Mouse (Mus musculus): ENCODE measurements around the gene Nfia. TPM values are rescaled to one million over a fixed set of nuclear protein-coding genes. Genes with fewer than 3 reads are reported as not detected.

Gene Nfia
- polyA plus RNA-seq, 1 experiment from 2014 or later = 45.1 TPM

GRCm38 (mm10) chr4:98109064-98109463 is 336.5 kb downstream of the Nfia start:
- peaks cover 67% of the 10 kb centered on the region for H3K4me1 ChIP-seq (replicated peaks)
- no peaks in the 10 kb centered on the region for H3K36me3 ChIP-seq
- WGBS = 4% methylated on average over 7 of the region's 7 CpGs

DNA sequence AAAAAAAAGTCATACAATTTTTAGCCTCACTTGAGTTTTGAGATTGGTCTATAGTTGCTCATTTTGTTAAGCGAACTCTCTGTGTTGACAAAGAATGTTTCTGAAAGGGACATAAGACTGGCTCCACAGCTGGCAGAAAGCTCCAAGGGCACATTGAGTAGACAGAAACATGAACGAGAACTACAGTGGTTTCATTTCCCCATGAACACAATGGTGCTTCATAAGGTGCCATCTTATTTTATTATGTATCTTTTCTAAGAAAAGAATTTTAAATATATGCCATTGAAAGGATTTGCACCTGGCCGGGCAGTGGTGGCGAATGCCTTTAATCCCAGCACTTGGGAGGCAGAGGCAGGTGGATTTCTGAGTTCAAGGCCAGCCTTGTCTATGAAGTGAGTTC is 337.4 kb downstream of the Nfia start:
- Histone ChIP-seq H3K4me2 (no peak overlapping the region), H3K27ac (replicated peaks) (peak overlapping the region; percentile 89), H3K9me3 (no peaks in the 10 kb centered on the region), H3K9ac (no peak overlapping the region), H3K27me3 (no peaks in the 10 kb centered on the region), H3K4me3 (no peak overlapping the region), H3K36me3 (no peaks in the 10 kb centered on the region), H3K4me1 (replicated peaks) (peaks cover 59% of the 10 kb centered on the region)
- 78% methylated on average over 4 of the region's 4 CpGs for WGBS
- ATAC-seq (ENCODE audit: low read depth) = no peak

More at GRCm38 (mm10) chr4:98109064-98109463, 336.5 kb downstream of the Nfia start:
- no peaks in the 10 kb centered on the region for H3K9me3 ChIP-seq
- H3K4me3 ChIP-seq = no peak overlapping the region
- ATAC-seq (ENCODE audit: low read depth) = peak; percentile 66
- no peaks in the 10 kb centered on the region for H3K27me3 ChIP-seq
- H3K9ac ChIP-seq = peak overlapping the region; percentile 34; the same call in 1 of the 2 replicates
- H3K27ac ChIP-seq (replicated peaks) = peak overlapping the region; percentile 89
- H3K4me2 ChIP-seq = peak overlapping the region; percentile 16; the same call in 1 of the 2 replicates

- Histone ChIP-seq H3K4me3 (no peak overlapping the region), H3K4me2 (no peak overlapping the region), H3K9ac (no peak overlapping the region), H3K9me3 (no peaks in the 10 kb centered on the region), H3K4me1 (replicated peaks) (peaks cover 28% of the 10 kb centered on the region), H3K27ac (replicated peaks) (no peak overlapping the region), H3K36me3 (no peaks in the 10 kb centered on the region), H3K27me3 (no peaks in the 10 kb centered on the region)
- 73% methylated on average over 10 of the region's 10 CpGs for WGBS
- no peak for ATAC-seq (ENCODE audit: low read depth)
Observed at GRCm38 (mm10) chr4:98113289-98114024, 340.9 kb downstream of the Nfia start.

DNA sequence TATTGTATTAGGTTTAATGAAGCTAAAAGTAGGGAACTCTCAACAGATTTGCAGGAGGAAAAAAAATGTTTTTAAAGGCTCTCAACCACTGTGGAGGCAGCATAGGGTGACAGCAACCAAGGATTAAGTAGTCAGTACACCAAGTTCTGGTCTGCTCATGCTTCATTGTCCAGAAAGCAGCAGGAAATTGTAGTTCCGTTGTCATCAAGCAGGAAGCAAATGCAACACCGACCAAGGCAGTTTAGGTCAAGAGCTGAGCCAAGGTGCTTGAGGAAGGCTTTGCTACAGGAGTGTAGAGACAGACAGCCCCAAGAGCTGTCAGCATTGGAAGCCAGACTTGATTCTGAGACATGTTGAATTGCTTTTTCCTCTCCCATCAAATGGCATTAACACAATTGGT is 342.4 kb downstream of the Nfia start:
- H3K27ac ChIP-seq (replicated peaks) = no peak overlapping the region
- no peaks in the 10 kb centered on the region for H3K36me3 ChIP-seq
- no peak overlapping the region for H3K4me2 ChIP-seq
- H3K9ac ChIP-seq = no peak overlapping the region
- peaks cover 12% of the 10 kb centered on the region; the same call in 1 of the 2 replicates for H3K4me1 ChIP-seq (replicated peaks)
- 69% methylated on average over 2 of the region's 2 CpGs for WGBS
- no peak for ATAC-seq (ENCODE audit: low read depth)
- H3K27me3 ChIP-seq = no peaks in the 10 kb centered on the region
- H3K9me3 ChIP-seq = no peaks in the 10 kb centered on the region
- no peak overlapping the region for H3K4me3 ChIP-seq

- no peak for ATAC-seq (ENCODE audit: low read depth)
- 90% methylated on average over 4 of the region's 4 CpGs for WGBS
- no peak overlapping the region for H3K4me2 ChIP-seq
- no peak overlapping the region for H3K4me3 ChIP-seq
- no peaks in the 10 kb centered on the region for H3K27me3 ChIP-seq
- H3K27ac ChIP-seq (replicated peaks) = no peak overlapping the region
- no peaks in the 10 kb centered on the region for H3K9me3 ChIP-seq
- H3K4me1 ChIP-seq (replicated peaks) = peaks cover 12% of the 10 kb centered on the region; the same call in 1 of the 2 replicates
- no peaks in the 10 kb centered on the region for H3K36me3 ChIP-seq
- no peak overlapping the region for H3K9ac ChIP-seq
Observed at GRCm38 (mm10) chr4:98115401-98115800, 342.9 kb downstream of the Nfia start.

DNA sequence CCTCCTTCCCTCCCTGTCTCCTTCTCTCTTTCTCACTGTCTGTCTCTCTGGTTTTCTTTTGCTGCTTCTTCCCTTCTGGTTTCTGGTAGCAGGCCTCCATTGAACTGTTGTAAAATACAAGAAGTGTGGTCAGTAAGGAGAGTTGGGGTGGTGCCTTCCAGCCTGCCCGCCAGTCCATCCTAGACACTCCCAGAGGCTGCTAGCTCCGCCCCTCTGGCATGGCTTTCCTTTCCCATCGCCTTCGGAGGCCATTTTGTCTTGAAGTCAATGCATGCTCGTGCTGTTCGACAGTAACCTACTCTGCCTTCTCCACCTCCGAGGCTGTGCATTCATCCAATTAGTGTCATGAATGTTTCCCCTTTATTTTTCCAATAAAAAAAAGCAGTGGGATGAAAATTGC is 343.5 kb downstream of the Nfia start:
- H3K4me3 ChIP-seq = no peak overlapping the region
- H3K27ac ChIP-seq (replicated peaks) = no peak overlapping the region
- no peak overlapping the region for H3K9ac ChIP-seq
- ATAC-seq (ENCODE audit: low read depth) = no peak
- no peaks in the 10 kb centered on the region for H3K9me3 ChIP-seq
- no peak overlapping the region for H3K4me2 ChIP-seq
- H3K36me3 ChIP-seq = no peaks in the 10 kb centered on the region
- no peaks in the 10 kb centered on the region for H3K27me3 ChIP-seq
- WGBS = 84% methylated on average over 7 of the region's 7 CpGs
- peaks cover 12% of the 10 kb centered on the region; the same call in 1 of the 2 replicates for H3K4me1 ChIP-seq (replicated peaks)

DNA sequence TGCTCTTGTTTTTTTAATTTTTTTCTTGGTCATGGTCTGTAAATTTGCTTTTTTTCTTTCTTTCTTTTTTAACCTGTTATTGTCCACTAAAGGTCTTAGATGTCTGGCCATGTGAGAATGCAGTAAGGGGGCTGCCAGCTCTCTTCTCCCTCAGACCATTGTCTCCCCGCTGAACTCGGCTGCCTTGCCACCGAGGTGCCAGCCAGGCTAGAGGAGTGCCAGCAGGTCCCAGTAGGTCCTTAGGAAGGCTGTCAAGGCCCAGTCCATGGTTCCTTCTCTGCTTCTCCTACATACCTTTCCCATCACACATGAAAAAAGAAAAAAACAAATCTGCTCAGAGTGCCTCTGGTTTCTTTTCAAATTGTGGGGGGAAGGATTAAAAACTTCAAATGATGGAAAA is 345.6 kb downstream of the Nfia start:
- Histone ChIP-seq H3K4me3 (no peak overlapping the region), H3K27ac (replicated peaks) (no peak overlapping the region), H3K4me1 (replicated peaks) (peaks cover 9% of the 10 kb centered on the region; the same call in 1 of the 2 replicates), H3K4me2 (no peak overlapping the region), H3K9ac (no peak overlapping the region), H3K9me3 (no peaks in the 10 kb centered on the region), H3K36me3 (0 out of 2 replicates have a peak, but pooled peaks cover 5% of the 10 kb centered on the region), H3K27me3 (no peaks in the 10 kb centered on the region)
- ATAC-seq (ENCODE audit: low read depth) = no peak
- WGBS = 60% methylated on average over 3 of the region's 3 CpGs

DNA sequence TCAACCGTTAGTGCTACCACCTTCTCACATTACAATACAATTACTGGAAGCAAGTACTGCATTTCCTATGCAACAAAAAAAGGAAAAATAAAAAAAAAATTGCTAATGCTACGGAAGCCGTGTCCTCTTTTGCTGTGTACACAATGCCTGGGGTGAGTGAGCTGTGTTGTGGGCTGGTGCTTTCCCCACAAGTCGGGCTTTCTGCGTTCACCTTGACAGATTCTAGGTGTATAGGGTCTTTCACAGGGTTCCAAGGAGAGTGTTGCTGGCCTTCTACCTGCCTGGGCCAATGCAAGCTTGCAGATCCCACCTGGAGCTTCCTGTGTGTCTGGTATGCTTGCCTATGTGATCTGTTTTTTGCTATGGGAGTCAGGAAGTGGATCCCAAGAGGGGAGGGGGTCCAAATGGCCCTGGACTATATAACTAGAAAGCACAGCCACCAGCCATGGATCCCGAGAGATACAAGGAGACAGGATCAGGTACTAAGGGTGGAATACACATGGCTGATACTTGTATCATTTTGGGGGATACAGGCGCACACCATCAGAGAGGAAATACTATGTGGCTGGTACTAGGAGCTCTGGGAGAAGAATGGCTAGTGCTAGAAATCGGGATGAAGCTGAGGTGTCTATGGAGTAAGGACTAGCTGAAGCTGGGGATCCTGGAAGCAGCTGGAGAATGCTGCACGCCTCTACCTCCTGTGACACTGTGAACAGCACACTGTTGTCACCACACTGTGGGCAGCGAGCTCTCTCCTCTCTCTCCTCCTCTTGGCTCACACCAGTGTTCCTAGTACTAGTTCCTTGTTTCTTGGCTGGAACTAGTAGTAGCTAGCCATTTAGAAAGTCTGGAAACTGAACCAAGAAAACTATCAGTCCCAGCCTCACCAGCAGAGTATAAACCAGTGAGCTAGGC is 346.5 kb downstream of the Nfia start:
- Histone ChIP-seq H3K4me3 (no peak overlapping the region), H3K36me3 (0 out of 2 replicates have a peak, but pooled peaks cover 5% of the 10 kb centered on the region), H3K9me3 (no peaks in the 10 kb centered on the region), H3K27me3 (no peaks in the 10 kb centered on the region), H3K27ac (replicated peaks) (0 out of 2 replicates have a peak overlapping the region, but pooled peaks have one; percentile 5), H3K4me2 (no peak overlapping the region), H3K9ac (no peak overlapping the region), H3K4me1 (replicated peaks) (peaks cover 4% of the 10 kb centered on the region; the same call in 1 of the 2 replicates)
- WGBS = 89% methylated on average over 10 of the region's 10 CpGs
- no peak for ATAC-seq (ENCODE audit: low read depth)

DNA sequence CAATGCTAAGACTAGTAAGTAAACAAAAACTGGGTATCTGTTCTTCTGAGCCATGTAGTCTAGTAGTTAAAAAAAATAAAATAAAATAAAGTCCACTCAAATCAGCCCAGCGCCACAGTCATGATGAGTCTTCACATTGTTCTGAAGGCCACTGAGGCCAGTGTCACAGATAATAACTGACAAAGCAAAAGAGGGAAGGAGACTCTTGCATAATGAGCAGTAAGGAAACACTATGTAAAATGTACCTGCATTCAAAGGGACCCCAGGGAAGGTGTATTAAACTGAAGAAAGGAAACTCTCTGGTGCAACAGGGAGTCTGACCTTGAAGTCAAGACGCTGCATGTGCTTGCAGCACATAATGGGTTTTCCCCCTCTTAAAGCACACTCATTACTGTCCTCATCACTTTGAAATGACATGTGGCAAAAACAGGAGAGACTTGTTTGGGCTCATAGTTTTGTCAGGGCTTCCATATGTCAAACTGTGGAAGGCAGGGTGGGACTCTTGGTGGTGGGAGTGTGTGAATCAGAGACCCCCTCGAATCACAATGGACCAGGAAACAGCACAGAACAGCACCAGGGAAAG is 347.5 kb downstream of the Nfia start:
- H3K27me3 ChIP-seq = no peaks in the 10 kb centered on the region
- no peaks in the 10 kb centered on the region for H3K9me3 ChIP-seq
- H3K9ac ChIP-seq = no peak overlapping the region
- no peak for ATAC-seq (ENCODE audit: low read depth)
- peaks cover 4% of the 10 kb centered on the region; the same call in 1 of the 2 replicates for H3K4me1 ChIP-seq (replicated peaks)
- 78% methylated on average over 3 of the region's 3 CpGs for WGBS
- 0 out of 2 replicates have a peak, but pooled peaks cover 5% of the 10 kb centered on the region for H3K36me3 ChIP-seq
- H3K4me3 ChIP-seq = no peak overlapping the region
- H3K4me2 ChIP-seq = no peak overlapping the region
- H3K27ac ChIP-seq (replicated peaks) = no peak overlapping the region

DNA sequence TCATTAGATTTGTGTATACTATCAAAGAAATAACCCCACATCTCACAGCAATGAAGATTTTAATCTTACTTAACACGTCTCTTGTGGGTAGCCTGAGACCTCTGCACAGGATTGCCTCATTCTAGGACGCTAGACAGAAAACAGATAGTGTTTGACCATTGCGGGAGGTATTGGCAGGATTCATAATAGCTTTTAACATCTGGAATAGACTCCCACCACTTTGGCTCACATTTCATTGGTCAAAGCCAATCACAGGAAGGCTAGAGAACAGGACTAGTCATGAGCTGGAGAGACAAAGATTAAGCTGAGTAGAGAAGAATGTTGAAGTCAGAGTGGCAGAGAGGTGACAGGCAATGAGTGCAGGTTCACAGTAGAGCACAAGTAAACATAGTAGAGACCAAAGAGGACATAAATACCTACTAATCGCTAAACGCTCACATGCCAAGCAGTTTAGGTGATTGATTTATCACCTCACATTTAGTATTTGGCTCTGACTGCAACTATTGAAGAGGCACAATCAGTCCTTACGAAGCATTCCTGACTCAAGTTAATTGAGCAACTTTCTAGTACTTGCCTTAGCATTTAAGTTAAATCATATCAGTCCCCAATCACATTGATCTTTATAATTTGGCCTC is 348.3 kb downstream of the Nfia start:
- no peak for ATAC-seq (ENCODE audit: low read depth)
- Histone ChIP-seq H3K4me1 (replicated peaks) (peaks cover 4% of the 10 kb centered on the region; the same call in 1 of the 2 replicates), H3K4me2 (no peak overlapping the region), H3K27me3 (no peaks in the 10 kb centered on the region), H3K9me3 (no peaks in the 10 kb centered on the region), H3K36me3 (0 out of 2 replicates have a peak, but pooled peaks cover 5% of the 10 kb centered on the region), H3K27ac (replicated peaks) (no peak overlapping the region), H3K9ac (no peak overlapping the region), H3K4me3 (no peak overlapping the region)
- 93% methylated on average over 6 of the region's 6 CpGs for WGBS

DNA sequence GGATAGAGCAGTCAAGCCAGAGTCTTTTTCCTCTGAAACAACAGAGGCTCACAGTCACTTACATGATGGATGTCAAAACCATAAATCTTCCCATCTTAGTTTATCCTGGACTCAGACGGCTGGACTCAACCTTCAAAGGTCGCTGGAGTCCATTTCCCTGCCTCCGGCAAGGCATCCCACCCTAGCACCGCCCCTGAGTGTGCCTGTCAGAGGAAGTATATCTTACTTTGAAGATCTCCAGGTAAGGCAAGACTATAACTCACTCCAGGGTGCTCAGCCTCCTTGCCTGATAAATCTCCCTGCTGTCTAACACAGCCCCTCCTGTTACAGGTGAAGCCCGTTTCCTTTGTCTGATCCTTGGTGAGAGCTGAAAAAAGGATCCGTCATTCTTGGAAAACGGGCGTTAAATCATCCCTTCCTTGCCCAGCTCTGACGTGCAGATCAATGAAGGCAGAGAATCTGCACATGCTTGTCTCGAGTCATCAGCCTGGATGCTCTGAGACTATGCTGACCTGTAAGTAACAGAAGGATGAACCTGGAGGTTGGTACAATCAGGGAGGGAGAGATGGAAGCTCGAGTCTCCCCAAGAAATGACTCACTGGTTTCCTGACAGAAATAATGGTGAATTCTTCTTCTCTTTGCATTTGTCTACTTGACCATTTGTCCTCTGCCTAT is 353.6 kb downstream of the Nfia start:
- no peak overlapping the region for H3K9ac ChIP-seq
- H3K4me3 ChIP-seq = no peak overlapping the region
- 0 out of 2 replicates have a peak, but pooled peaks cover 5% of the 10 kb centered on the region for H3K36me3 ChIP-seq
- peak; percentile 86 for ATAC-seq (ENCODE audit: low read depth)
- H3K27me3 ChIP-seq = no peaks in the 10 kb centered on the region
- H3K27ac ChIP-seq (replicated peaks) = no peak overlapping the region
- no peak overlapping the region for H3K4me2 ChIP-seq
- WGBS = 67% methylated on average over 11 of the region's 11 CpGs
- H3K4me1 ChIP-seq (replicated peaks) = no peaks in the 10 kb centered on the region
- H3K9me3 ChIP-seq = no peaks in the 10 kb centered on the region

Data from neural tube, embryonic 13.5 days (tissue).